Mouse (Mus musculus) limb, embryonic 12.5 days (tissue): ENCODE results near the gene Fyb. TPM values are rescaled to one million over a fixed set of nuclear protein-coding genes. Genes with fewer than 3 reads are reported as not detected.

ENCODE experiments used
- ATAC-seq: fragments of 200-750 bp; cut with Nextera tagmentation; 2 replicates; pipeline ENCODE4 v1.8.0; 2017; ENCODE audit warnings: low read depth, moderate TSS enrichment; ENCODE audit not compliant: insufficient number of reproducible peaks, insufficient read depth, low FRiP score, low TSS enrichment
- H3K27ac ChIP-seq: fragments of 300-500 bp; sonication (generic); 2 replicates; pipeline ENCODE4 v1.5.1; 2016; ENCODE audit warnings: mild to moderate bottlenecking, moderate library complexity
- H3K27me3 ChIP-seq: fragments of 300-500 bp; sonication (generic); 2 replicates; pipeline ENCODE4 v1.6.1; 2016; ENCODE audit warnings: mild to moderate bottlenecking, moderate library complexity
- H3K36me3 ChIP-seq: fragments of 300-500 bp; sonication (generic); 2 replicates; pipeline ENCODE4 v1.6.1; 2016; ENCODE audit warnings: mild to moderate bottlenecking, moderate library complexity
- H3K4me1 ChIP-seq: fragments of 300-500 bp; sonication (generic); replicated peaks from 2 replicates; pipeline ENCODE4 v1.6.1; 2016
- H3K4me2 ChIP-seq: fragments of 300-500 bp; sonication (generic); 2 replicates; pipeline ENCODE4 v1.6.1; 2016; ENCODE audit warnings: mild to moderate bottlenecking, moderate library complexity
- H3K4me3 ChIP-seq: fragments of 300-500 bp; sonication (generic); replicated peaks from 2 replicates; pipeline ENCODE4 v1.5.1; 2016; ENCODE audit warnings: mild to moderate bottlenecking
- H3K9ac ChIP-seq: fragments of 300-500 bp; sonication (generic); replicated peaks from 2 replicates; pipeline ENCODE4 v1.6.1; 2016; ENCODE audit warnings: mild to moderate bottlenecking, moderate library complexity
- H3K9me3 ChIP-seq: fragments of 300-500 bp; sonication (generic); 2 replicates; pipeline ENCODE4 v1.6.1; 2016; ENCODE audit warnings: mild to moderate bottlenecking, moderate library complexity
- WGBS: fragments of 180-500 bp; shearing (Covaris S2); methylation state at CpG from one replicate; pipeline ENCODE4 v1.1.7; 2016; 5-methylcytosine and 5-hydroxymethylcytosine counted together
- polyA plus RNA-seq: library from polyadenylated mRNA; unstranded; fragments of >200 nt; fragmentation: Nextera tagmentation; extraction: Ambion mirVana; gene quantifications from 2 replicates; pipeline ENCODE4 v1.2.1, GENCODE M21; 2016

The Fyb gene
- polyA plus RNA-seq, 1 experiment from 2014 or later = 3.8 TPM

DNA sequence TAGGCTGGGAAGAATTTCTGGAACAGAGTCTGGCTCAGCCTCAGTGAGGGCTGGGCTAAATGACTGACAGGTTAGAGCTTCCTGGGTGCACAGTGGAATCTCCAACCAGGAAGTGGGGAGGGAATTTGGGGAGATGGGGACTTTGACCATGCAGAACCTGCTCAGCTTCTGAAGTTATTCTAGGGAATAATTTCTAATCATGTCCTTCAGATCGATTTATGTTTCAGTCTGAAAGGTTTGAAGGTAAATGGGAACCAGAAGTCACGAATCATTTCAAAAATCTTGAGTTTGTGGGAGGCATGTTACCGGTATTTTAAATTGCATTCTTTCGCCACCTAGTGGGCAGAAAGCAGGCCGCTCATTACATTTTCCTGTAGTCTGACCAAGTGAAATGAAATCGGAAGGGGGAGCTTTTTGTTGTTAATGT lies 103.0 kb downstream of the Fyb start:
- ATAC-seq = no peak
- Histone ChIP-seq H3K4me3 (no peak overlapping the region), H3K4me1 (peaks cover 13% of the 10 kb centered on the region; the same call in 1 of the 2 replicates), H3K27ac (no peak overlapping the region), H3K36me3 (no peaks in the 10 kb centered on the region), H3K27me3 (peaks cover 10% of the 10 kb centered on the region), H3K9me3 (no peaks in the 10 kb centered on the region), H3K4me2 (peak overlapping the region; percentile 34), H3K9ac (no peak overlapping the region)
- WGBS = 8% methylated on average over 6 of the region's 6 CpGs

DNA sequence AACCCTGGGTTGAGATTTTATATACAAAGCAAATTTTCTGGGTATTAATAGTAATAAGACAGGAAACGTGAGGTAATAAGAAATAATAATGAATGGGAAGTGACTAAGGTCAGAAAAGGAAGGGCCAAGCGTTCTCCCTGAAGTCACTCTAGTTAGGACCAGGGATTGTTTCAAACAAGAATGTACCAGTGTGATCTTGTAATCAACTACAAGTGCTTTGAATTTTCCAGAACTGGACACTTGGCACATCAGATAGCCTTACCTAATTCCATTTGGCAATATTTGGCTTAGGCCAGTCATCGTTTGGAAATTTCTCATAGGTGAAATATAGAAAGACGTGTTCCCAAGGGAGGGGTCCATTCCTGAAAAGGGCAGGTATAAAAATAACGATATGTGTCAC lies 103.5 kb downstream of the Fyb start:
- Histone ChIP-seq H3K27me3 (peaks cover 10% of the 10 kb centered on the region), H3K4me3 (no peak overlapping the region), H3K4me1 (peaks cover 13% of the 10 kb centered on the region; the same call in 1 of the 2 replicates), H3K9me3 (no peaks in the 10 kb centered on the region), H3K27ac (no peak overlapping the region), H3K4me2 (no peak overlapping the region), H3K36me3 (no peaks in the 10 kb centered on the region), H3K9ac (no peak overlapping the region)
- 75% methylated on average over 5 of the region's 5 CpGs for WGBS
- ATAC-seq = no peak

DNA sequence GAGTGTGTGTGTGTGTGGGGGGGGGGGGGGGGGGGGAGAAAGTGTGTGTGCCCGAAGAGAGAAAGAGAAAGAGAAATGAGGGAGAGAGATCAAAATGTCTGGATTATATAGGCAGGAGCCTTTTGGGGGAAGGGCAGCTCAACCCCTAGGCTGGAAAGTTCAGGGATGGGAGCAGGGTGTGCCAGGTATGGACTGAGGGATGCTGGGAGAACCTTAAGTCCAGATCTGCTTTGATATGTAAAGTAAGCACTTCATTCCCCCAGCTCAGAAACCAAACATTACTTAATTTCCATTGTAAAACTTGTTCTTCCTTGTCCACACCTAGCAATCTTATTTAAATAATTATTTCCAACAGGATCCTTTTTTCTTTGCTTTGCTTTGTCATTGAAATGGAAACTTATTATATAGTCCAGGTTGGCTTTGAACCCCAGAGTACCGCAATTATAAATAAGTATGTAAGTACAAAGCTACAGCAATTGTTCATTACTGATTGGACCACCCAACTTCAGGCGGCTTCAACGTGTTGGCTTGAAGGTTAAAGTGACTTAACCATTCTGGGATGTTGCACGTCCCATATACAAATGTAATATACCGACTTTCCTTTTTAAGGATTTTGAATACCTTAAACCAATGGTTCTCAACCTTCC lies 105.9 kb downstream of the Fyb start:
- no peaks in the 10 kb centered on the region for H3K36me3 ChIP-seq
- no peak overlapping the region for H3K4me2 ChIP-seq
- ATAC-seq = no peak
- H3K4me3 ChIP-seq = no peak overlapping the region
- WGBS = 90% methylated on average over 5 of the region's 6 CpGs
- H3K9ac ChIP-seq = no peak overlapping the region
- peaks cover 13% of the 10 kb centered on the region; the same call in 1 of the 2 replicates for H3K4me1 ChIP-seq
- peaks cover 10% of the 10 kb centered on the region for H3K27me3 ChIP-seq
- no peak overlapping the region for H3K27ac ChIP-seq
- H3K9me3 ChIP-seq = no peaks in the 10 kb centered on the region

DNA sequence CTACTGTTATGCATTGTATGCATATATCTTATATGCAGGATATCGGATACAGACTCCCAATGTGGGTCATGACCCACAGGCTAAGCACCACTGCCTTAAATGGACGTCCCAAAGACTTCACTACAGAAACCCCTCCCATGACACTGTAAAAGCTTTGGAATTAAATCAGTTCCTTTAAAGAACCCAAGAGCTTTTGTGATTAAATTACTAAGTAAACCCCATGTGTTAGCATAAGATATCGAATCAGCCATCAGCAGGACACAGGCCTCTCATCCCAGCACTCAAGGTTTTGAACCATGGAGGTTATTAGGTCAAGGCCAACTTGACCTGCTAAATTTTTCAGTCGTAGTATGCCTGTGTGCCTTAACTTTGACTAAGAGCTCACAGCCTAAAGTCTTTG lies 106.5 kb downstream of the Fyb start:
- WGBS = 84% methylated on average over 4 of the region's 4 CpGs
- Histone ChIP-seq H3K27ac (no peak overlapping the region), H3K9ac (no peak overlapping the region), H3K4me2 (no peak overlapping the region), H3K4me3 (no peak overlapping the region), H3K9me3 (no peaks in the 10 kb centered on the region), H3K27me3 (peaks cover 8% of the 10 kb centered on the region), H3K36me3 (no peaks in the 10 kb centered on the region), H3K4me1 (peaks cover 13% of the 10 kb centered on the region; the same call in 1 of the 2 replicates)
- no peak for ATAC-seq

DNA sequence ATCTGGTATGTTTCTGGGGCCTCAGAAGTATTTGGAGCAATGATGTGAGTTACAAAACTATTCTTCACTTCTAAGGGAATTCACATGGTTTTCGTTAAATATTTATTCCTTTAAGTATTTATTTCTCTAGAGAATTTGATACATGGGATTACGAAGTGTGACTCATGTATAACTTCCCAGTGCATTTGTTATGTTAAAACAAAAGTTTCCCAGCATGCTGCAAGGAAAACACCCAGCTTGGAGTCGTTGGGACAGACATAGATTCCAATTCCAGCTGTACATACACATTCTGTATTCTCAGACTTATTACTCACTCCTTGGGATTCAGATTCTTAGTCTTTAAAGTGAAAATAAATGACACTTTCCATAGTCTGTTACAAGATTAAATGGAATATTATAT lies 112.8 kb downstream of the Fyb start:
- Histone ChIP-seq H3K9me3 (no peaks in the 10 kb centered on the region), H3K4me1 (no peaks in the 10 kb centered on the region), H3K9ac (no peak overlapping the region), H3K4me3 (no peak overlapping the region), H3K4me2 (no peak overlapping the region), H3K36me3 (no peaks in the 10 kb centered on the region), H3K27ac (no peak overlapping the region), H3K27me3 (no peaks in the 10 kb centered on the region)
- no peak for ATAC-seq
- 66% methylated on average over 3 of the region's 3 CpGs for WGBS

DNA sequence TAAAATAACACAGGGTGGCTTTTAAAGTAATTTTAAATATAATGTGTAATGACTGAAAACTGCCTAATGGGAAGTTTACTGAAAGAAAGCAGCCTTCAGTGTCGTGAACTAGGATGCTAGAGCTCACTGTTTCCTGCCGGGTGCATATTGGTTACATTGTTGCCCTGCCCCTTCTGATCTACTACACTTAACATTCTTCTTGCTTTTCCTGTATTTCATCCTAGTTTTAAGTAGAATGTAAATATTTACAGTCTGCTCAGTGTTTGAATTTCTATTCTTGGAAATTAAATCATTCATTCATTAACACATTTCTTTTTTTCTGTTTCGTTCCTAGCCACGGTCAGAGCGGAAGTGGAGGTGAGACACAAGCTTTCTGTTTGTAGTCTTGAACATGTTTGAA lies 119.6 kb downstream of the Fyb start:
- no peaks in the 10 kb centered on the region for H3K4me1 ChIP-seq
- no peak overlapping the region for H3K4me2 ChIP-seq
- H3K36me3 ChIP-seq = no peaks in the 10 kb centered on the region
- ATAC-seq = no peak
- no peak overlapping the region for H3K27ac ChIP-seq
- H3K9me3 ChIP-seq = no peaks in the 10 kb centered on the region
- H3K27me3 ChIP-seq = no peaks in the 10 kb centered on the region
- H3K9ac ChIP-seq = no peak overlapping the region
- no peak overlapping the region for H3K4me3 ChIP-seq
- 74% methylated on average over 5 of the region's 5 CpGs for WGBS

DNA sequence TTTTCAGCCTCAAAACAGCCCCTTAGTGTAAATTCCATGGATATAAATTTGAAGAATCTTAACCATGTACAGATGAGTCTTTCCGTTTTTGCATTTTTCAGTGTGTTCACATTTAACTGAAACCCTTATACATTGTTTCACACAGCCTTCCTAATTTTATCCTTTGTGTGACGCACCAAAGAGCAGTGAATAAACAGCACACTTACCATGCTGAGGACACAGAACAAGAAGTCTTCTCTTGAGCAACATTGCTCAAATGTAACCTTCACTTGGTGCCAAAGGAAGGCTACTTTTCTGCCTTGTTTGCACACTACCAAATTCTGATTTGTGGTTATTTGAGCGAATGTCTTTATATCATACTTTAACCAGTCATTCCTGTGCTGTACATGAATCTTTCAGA lies 122.8 kb downstream of the Fyb start:
- no peaks in the 10 kb centered on the region for H3K9me3 ChIP-seq
- H3K4me2 ChIP-seq = no peak overlapping the region
- H3K27ac ChIP-seq = no peak overlapping the region
- ATAC-seq = no peak
- no peaks in the 10 kb centered on the region for H3K4me1 ChIP-seq
- H3K4me3 ChIP-seq = no peak overlapping the region
- no peaks in the 10 kb centered on the region for H3K36me3 ChIP-seq
- WGBS = 87% methylated on average over 3 of the region's 3 CpGs
- no peaks in the 10 kb centered on the region for H3K27me3 ChIP-seq
- H3K9ac ChIP-seq = no peak overlapping the region

DNA sequence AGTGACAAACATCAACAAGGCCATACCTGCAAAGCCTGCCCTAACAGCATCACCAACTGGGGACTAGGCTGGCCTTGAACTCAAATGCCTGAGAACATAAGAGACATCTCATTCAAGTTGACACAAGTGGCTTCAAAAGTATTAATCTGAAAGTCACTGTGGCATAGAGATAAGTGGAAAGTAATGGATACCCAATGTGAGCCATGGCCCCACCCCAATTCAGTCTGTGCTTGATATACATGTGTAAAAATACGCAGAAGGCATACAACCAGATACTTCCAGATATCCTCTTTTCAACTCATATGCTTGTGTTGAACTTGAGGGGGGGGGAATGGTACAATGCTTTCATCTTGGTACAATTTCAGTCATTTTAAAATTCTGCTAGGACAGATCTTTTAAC lies 124.4 kb downstream of the Fyb start:
- 76% methylated on average over 1 of the region's 1 CpGs for WGBS
- no peak overlapping the region for H3K4me2 ChIP-seq
- no peak overlapping the region for H3K4me3 ChIP-seq
- H3K9ac ChIP-seq = no peak overlapping the region
- H3K27me3 ChIP-seq = no peaks in the 10 kb centered on the region
- no peaks in the 10 kb centered on the region for H3K36me3 ChIP-seq
- no peaks in the 10 kb centered on the region for H3K9me3 ChIP-seq
- H3K4me1 ChIP-seq = no peaks in the 10 kb centered on the region
- H3K27ac ChIP-seq = no peak overlapping the region
- ATAC-seq = no peak

DNA sequence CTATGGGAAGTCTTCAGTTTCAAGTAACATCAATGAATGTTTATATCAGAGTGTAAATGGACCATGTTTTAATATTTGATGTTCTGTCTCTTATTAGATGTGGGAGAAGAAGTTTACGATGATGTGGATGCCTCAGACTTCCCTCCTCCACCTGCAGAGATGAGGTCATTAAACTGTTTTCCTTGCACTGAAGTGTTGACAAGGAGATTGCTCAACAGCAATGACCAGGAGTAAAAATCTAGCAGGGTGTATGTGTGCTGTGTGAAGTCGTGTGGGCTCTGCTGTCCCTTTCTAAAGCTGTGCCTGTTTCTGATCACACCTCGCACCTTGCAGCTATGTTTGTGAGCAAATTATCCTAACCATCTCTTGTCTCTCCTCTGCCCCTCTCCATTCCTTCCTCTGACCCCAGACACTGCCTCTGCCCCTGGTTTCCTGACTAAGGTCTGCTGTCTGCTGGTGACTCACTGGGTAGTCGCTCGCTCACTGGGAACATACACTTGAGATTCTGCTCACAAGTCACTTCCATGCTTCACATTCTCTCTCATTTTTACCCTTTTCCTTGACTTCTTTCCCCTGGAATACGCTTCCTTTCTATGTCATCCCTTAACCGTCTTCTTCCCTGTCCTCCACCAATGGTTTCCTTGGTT lies 126.2 kb downstream of the Fyb start:
- 83% methylated on average over 7 of the region's 7 CpGs for WGBS
- Histone ChIP-seq H3K27me3 (no peaks in the 10 kb centered on the region), H3K4me2 (no peak overlapping the region), H3K4me3 (no peak overlapping the region), H3K4me1 (no peaks in the 10 kb centered on the region), H3K36me3 (no peaks in the 10 kb centered on the region), H3K9ac (no peak overlapping the region), H3K9me3 (no peaks in the 10 kb centered on the region), H3K27ac (no peak overlapping the region)
- no peak for ATAC-seq

DNA sequence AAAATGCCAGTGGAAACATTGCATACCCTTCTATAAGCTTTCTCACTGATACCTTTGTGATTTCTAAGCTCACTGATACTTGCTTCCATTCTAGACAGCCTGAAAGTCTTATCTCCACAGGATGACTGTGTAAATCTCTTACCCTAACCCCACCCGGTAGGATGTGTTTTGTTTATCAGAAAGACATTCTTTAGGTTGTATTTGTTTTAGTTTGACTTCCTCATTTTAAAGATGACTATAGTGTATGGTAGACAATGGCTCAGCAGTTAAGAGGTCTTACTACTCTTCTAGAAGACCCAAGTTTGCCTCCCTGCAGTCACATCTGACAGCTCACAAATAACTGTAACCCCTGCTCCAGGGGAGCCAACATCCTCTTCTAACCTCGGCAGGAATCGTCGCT lies 130.4 kb downstream of the Fyb start:
- 87% methylated on average over 4 of the region's 4 CpGs for WGBS
- Histone ChIP-seq H3K9me3 (no peaks in the 10 kb centered on the region), H3K36me3 (no peaks in the 10 kb centered on the region), H3K4me3 (no peak overlapping the region), H3K4me2 (no peak overlapping the region), H3K9ac (no peak overlapping the region), H3K27ac (no peak overlapping the region), H3K27me3 (no peaks in the 10 kb centered on the region), H3K4me1 (no peaks in the 10 kb centered on the region)
- no peak for ATAC-seq

DNA sequence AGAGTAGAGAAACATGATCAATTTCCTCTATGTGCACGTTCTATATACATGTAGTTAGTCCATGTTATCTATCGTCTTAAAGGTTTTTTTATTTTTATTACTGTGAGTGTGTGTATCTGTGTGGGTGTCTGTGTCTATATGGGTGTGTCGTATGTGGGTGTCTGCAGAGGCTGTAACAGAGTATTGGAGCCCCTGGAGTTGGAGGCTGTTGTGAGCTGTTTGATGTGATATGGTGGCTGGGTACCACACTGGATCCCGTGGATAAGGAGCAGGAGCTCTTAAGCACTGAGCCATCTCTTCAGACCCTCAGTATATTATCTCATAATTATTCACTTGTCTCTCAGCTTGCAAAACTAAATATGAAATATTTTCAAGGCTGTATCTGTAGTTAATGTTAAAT lies 135.4 kb downstream of the Fyb start:
- 90% methylated on average over 4 of the region's 4 CpGs for WGBS
- no peaks in the 10 kb centered on the region for H3K27me3 ChIP-seq

DNA sequence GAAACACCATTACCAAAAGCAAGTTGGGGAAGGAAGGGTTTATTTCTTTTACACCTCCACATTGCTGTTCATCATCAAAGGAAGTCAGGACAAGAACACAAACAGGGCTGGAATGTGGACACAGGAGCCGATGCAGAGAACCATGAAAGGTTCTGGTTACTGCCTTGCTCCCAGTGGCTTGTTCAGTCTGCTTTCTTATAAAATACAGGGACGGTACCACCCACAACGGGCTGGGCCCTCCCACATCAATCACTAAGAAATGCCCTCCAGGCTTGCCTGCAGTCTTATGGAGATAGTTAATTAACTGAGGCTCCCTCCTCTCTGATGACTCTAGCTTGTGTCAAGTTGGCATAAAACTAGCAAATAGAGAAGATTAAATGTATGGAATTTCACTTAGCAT lies 139.3 kb downstream of the Fyb start:
- Histone ChIP-seq H3K4me3 (no peak overlapping the region), H3K27me3 (no peaks in the 10 kb centered on the region), H3K4me1 (no peaks in the 10 kb centered on the region), H3K9ac (no peak overlapping the region), H3K27ac (no peak overlapping the region), H3K4me2 (no peak overlapping the region), H3K36me3 (no peaks in the 10 kb centered on the region), H3K9me3 (no peaks in the 10 kb centered on the region)
- no peak for ATAC-seq
- 56% methylated on average over 3 of the region's 3 CpGs for WGBS

More for the DNA sequence above, 135.4 kb downstream of the Fyb start:
- H3K4me1 ChIP-seq = no peaks in the 10 kb centered on the region
- H3K9ac ChIP-seq = no peak overlapping the region
- ATAC-seq = no peak
- no peak overlapping the region for H3K27ac ChIP-seq
- no peaks in the 10 kb centered on the region for H3K36me3 ChIP-seq
- H3K9me3 ChIP-seq = no peaks in the 10 kb centered on the region
- H3K4me3 ChIP-seq = no peak overlapping the region
- H3K4me2 ChIP-seq = no peak overlapping the region
